Mouse (Mus musculus) bone marrow macrophage, adult 2 months (primary cell): ENCODE measurements around the gene Tas2r135.

ENCODE experiments used
- CTCF ChIP-seq: IDR thresholded peaks from 2 replicates; pipeline ENCODE4 v1.5.1; 2012; ENCODE audit warnings: low read depth, mild to moderate bottlenecking, low read length, moderate library complexity
- POLR2A ChIP-seq: IDR thresholded peaks from 2 replicates; pipeline ENCODE4 v1.6.1; 2012; ENCODE audit warnings: mild to moderate bottlenecking, low read depth, low read length, borderline replicate concordance

GRCm38 (mm10) chr6:42372421-42372815, 32.8 kb upstream of the Tas2r135 start:
- TF ChIP-seq CTCF: no peak
- TF ChIP-seq POLR2A: no peak
